30 mouse cellular contexts compared by ENCODE assay signal in genomic region chr17:28495832-28496231, GRCm38 (mm10). TPM values are rescaled to one million over a fixed set of nuclear protein-coding genes. Genes with fewer than 3 reads are reported as not detected.
"Had no signal": no experiment of that assay in that cellular context is flagged by ENCODE, and none has a peak within 500 bp of the region (broad histone marks: within the 10 kb centered on the region; RNA-seq: fewer than 3 reads in every experiment).

No protein-coding gene starts in this region.

- H3K27ac ChIP-seq: kidney, embryonic 15.5 days; left cerebral cortex, adult 2 months; limb, embryonic 12.5 days; limb, embryonic 15.5 days; liver, embryonic 13.5 days; macrophage; midbrain, embryonic 12.5 days; midbrain, embryonic 15.5 days; neural tube, embryonic 13.5 days had no signal

- H3K4me1 ChIP-seq: limb, embryonic 12.5 days; limb, embryonic 15.5 days; liver, embryonic 13.5 days; midbrain, embryonic 15.5 days had no signal

- H3K27me3 ChIP-seq: kidney, embryonic 15.5 days; limb, embryonic 12.5 days; limb, embryonic 15.5 days; liver, embryonic 13.5 days; midbrain, embryonic 12.5 days; midbrain, embryonic 15.5 days; neural tube, embryonic 13.5 days had no signal

- H3K9me3 ChIP-seq: kidney, embryonic 15.5 days; limb, embryonic 15.5 days; liver, embryonic 13.5 days; midbrain, embryonic 15.5 days had no signal

- H3K4me3 ChIP-seq: kidney, embryonic 15.5 days; left cerebral cortex, adult 2 months; limb, embryonic 12.5 days; limb, embryonic 15.5 days; liver, embryonic 13.5 days; midbrain, embryonic 12.5 days; midbrain, embryonic 15.5 days; myocyte; neural tube, embryonic 13.5 days had no signal

- ATAC-seq: midbrain, embryonic 15.5 days had no signal

- H3K9ac ChIP-seq: kidney, embryonic 15.5 days; limb, embryonic 12.5 days; limb, embryonic 15.5 days; liver, embryonic 13.5 days; midbrain, embryonic 12.5 days; midbrain, embryonic 15.5 days; neural tube, embryonic 13.5 days had no signal

- DNase-seq: kidney, adult 8-10 months; kidney, postnatal 10 days; kidney, postnatal 36 days; layer of hippocampus, postnatal 36 days; liver, embryonic 13.5 days; lung, adult 2 months; thymus, adult 18-20 months; thymus, postnatal 36 days had no signal

- H3K36me3 ChIP-seq: kidney, embryonic 15.5 days; limb, embryonic 12.5 days; limb, embryonic 15.5 days; liver, embryonic 13.5 days; midbrain, embryonic 12.5 days; midbrain, embryonic 15.5 days; neural tube, embryonic 13.5 days had no signal

- H3K4me2 ChIP-seq: kidney, embryonic 15.5 days; limb, embryonic 12.5 days; limb, embryonic 15.5 days; liver, embryonic 13.5 days; midbrain, embryonic 12.5 days; midbrain, embryonic 15.5 days; neural tube, embryonic 13.5 days had no signal

RNA-seq across cellular contexts. Expression of gene Armc12, which starts 34.8 kb away (rescaled TPM):
- total RNA-seq: layer of hippocampus, adult 8-10 months; layer of hippocampus, postnatal 10 days; layer of hippocampus, postnatal 36 days; left cerebral cortex, adult 2 months; left cerebral cortex, postnatal 10 days; left cerebral cortex, postnatal 36 days; megakaryocyte-erythroid progenitor cell, adult 5-6 weeks had no signal
- polyA plus RNA-seq: intestine, embryonic 14.5 days; kidney, embryonic 15.5 days; limb, embryonic 12.5 days; limb, embryonic 15.5 days; liver, embryonic 13.5 days; liver, embryonic 16.5 days; lung, adult 2 months; lung, embryonic 16.5 days; macrophage; midbrain, embryonic 12.5 days; midbrain, embryonic 15.5 days; myocyte; neural tube, embryonic 13.5 days; small intestine, adult 2 months; stomach, embryonic 16.5 days; urinary bladder, adult 2 months had no signal

RNA-seq across cellular contexts. Expression of gene Clpsl2, which starts 53.4 kb away (rescaled TPM):
- total RNA-seq: layer of hippocampus, adult 8-10 months; layer of hippocampus, postnatal 10 days; layer of hippocampus, postnatal 36 days; left cerebral cortex, adult 2 months; left cerebral cortex, postnatal 10 days; left cerebral cortex, postnatal 36 days; megakaryocyte-erythroid progenitor cell, adult 5-6 weeks had no signal
- polyA plus RNA-seq: intestine, embryonic 14.5 days; kidney, embryonic 15.5 days; limb, embryonic 12.5 days; limb, embryonic 15.5 days; liver, embryonic 13.5 days; liver, embryonic 16.5 days; lung, adult 2 months; lung, embryonic 16.5 days; macrophage; midbrain, embryonic 12.5 days; midbrain, embryonic 15.5 days; myocyte; neural tube, embryonic 13.5 days; small intestine, adult 2 months; spleen, adult 2 months; stomach, embryonic 16.5 days; testis, adult 2 months; urinary bladder, adult 2 months had no signal
